Mouse (Mus musculus) thymus, postnatal 36 days (tissue): ENCODE data around the gene Tm9sf3.
"Not testable (repeated sequence)": the region's sequence is repeated elsewhere in the genome, so short reads cannot be mapped to it uniquely, and the experiment has no call there.

Experiments used
- DNase-seq, 2 experiments: peaks; one replicate each; pipeline ENCODE4 v3.0.0; 2022; ENCODE audit warnings: mixed read lengths in 2 of 2

The Tm9sf3 gene

GRCm38 (mm10) chr19:41263630-41264295 is at the start of gene Tm9sf3:
TSS of gene Tm9sf3 (minus strand) at chr19:41263997.
- DNase-seq = peak; percentile 85 to 88

GRCm38 (mm10) chr19:41312587-41312986 is 48.8 kb upstream of the Tm9sf3 start:
- DNase-seq = not testable (repeated sequence)

- no peak for DNase-seq
Observed at GRCm38 (mm10) chr19:41312027-41312426, 48.2 kb upstream of the Tm9sf3 start.

- no peak for DNase-seq
Observed at GRCm38 (mm10) chr19:41310971-41311703, 47.3 kb upstream of the Tm9sf3 start.

GRCm38 (mm10) chr19:41303933-41304332 is 40.1 kb upstream of the Tm9sf3 start:
- DNase-seq = no peak

GRCm38 (mm10) chr19:41303433-41303832 is 39.6 kb upstream of the Tm9sf3 start:
- DNase-seq = no peak

GRCm38 (mm10) chr19:41301856-41302255 is 38.1 kb upstream of the Tm9sf3 start:
- DNase-seq = no peak

GRCm38 (mm10) chr19:41299446-41299845 is 35.6 kb upstream of the Tm9sf3 start:
- DNase-seq = no peak

- DNase-seq = no peak
Observed at GRCm38 (mm10) chr19:41290952-41291619, 27.3 kb upstream of the Tm9sf3 start.

GRCm38 (mm10) chr19:41288568-41288967 is 24.8 kb upstream of the Tm9sf3 start:
- DNase-seq = no peak

GRCm38 (mm10) chr19:41287224-41287623 is 23.4 kb upstream of the Tm9sf3 start:
- no peak for DNase-seq

- DNase-seq = no peak
Observed at GRCm38 (mm10) chr19:41284515-41284914, 20.7 kb upstream of the Tm9sf3 start.

- no peak for DNase-seq
Observed at GRCm38 (mm10) chr19:41282718-41283117, 18.9 kb upstream of the Tm9sf3 start.

- no peak for DNase-seq
Observed at GRCm38 (mm10) chr19:41282216-41282615, 18.4 kb upstream of the Tm9sf3 start.

- no peak for DNase-seq
Observed at GRCm38 (mm10) chr19:41279724-41280244, 16.0 kb upstream of the Tm9sf3 start.

- no peak for DNase-seq
Observed at GRCm38 (mm10) chr19:41278606-41279005, 14.8 kb upstream of the Tm9sf3 start.

- no peak for DNase-seq
Observed at GRCm38 (mm10) chr19:41275588-41275987, 11.8 kb upstream of the Tm9sf3 start.

GRCm38 (mm10) chr19:41270906-41271305 is 7.1 kb upstream of the Tm9sf3 start:
- no peak for DNase-seq

GRCm38 (mm10) chr19:41270151-41270727 is 6.4 kb upstream of the Tm9sf3 start:
- no peak for DNase-seq

- no peak for DNase-seq
Observed at GRCm38 (mm10) chr19:41266251-41266901, 2.6 kb upstream of the Tm9sf3 start.

- DNase-seq = no peak
Observed at GRCm38 (mm10) chr19:41264331-41264799, 568 bp upstream of the Tm9sf3 start.
